Mouse (Mus musculus) gonadal fat pad, adult 2 months (tissue): ENCODE results near the gene Sys1. TPM values are rescaled to one million over a fixed set of nuclear protein-coding genes. Genes with fewer than 3 reads are reported as not detected.

Source experiments
- polyA plus RNA-seq: library from polyadenylated mRNA; depleted of rRNA; stranded (reverse); fragments of >200 nt; gene quantifications from 2 replicates; pipeline ENCODE4 v1.2.3, GENCODE M21; 2012; rRNA removed

Sys1 gene
- polyA plus RNA-seq, 1 experiment = 94.8 TPM

Other genes with a start within 250 kb of the Sys1 start
- 420 and 765 TPM in 2 replicates for gene Wfdc15b, start 235.3 kb upstream of the Sys1 start, polyA plus RNA-seq
- gene Svs2, start 218.5 kb upstream of the Sys1 start, polyA plus RNA-seq = 4.1 TPM in 1 of 2 replicates, not detected in the other
- 0.69 TPM in 1 of 2 replicates, not detected in the other for gene Svs3b, start 200.3 kb upstream of the Sys1 start, polyA plus RNA-seq
- gene Svs4, start 178.5 kb upstream of the Sys1 start, polyA plus RNA-seq = 15.6 TPM in 1 of 2 replicates, not detected in the other
- 3.0 TPM in 1 of 2 replicates, not detected in the other for gene Svs3a, start 167.7 kb upstream of the Sys1 start, polyA plus RNA-seq
- gene Svs6, start 140.2 kb upstream of the Sys1 start, polyA plus RNA-seq = 0.27 TPM in 1 of 2 replicates, not detected in the other
- 32.6 TPM in 1 of 2 replicates, not detected in the other for gene Svs5, start 124.2 kb upstream of the Sys1 start, polyA plus RNA-seq
- 73.0 and 86.1 TPM in 2 replicates for gene Slpi, start 67.9 kb upstream of the Sys1 start, polyA plus RNA-seq
- gene Rbpjl, start 53.8 kb upstream of the Sys1 start, polyA plus RNA-seq = 0.03 TPM in 2 replicates
- gene Matn4, start 51.8 kb upstream of the Sys1 start, polyA plus RNA-seq = 0.88 and 1.4 TPM in 2 replicates
- gene Sdc4, start 13.1 kb upstream of the Sys1 start, polyA plus RNA-seq = 18.0 and 19.6 TPM in 2 replicates
- gene Gm20458, start 4.0 kb downstream of the Sys1 start, polyA plus RNA-seq = 21.8 and 25.0 TPM in 2 replicates
- not detected in 2 replicates for gene Trp53tg5, start 16.8 kb downstream of the Sys1 start, polyA plus RNA-seq
- 24.8 and 29.5 TPM in 2 replicates for gene Dbndd2, start 29.1 kb downstream of the Sys1 start, polyA plus RNA-seq
- 97.9 and 128 TPM in 2 replicates for gene Pigt, start 40.6 kb downstream of the Sys1 start, polyA plus RNA-seq
- 12.1 and 16.0 TPM in 2 replicates for gene Wfdc2, start 105.4 kb downstream of the Sys1 start, polyA plus RNA-seq
- 317 and 597 TPM in 2 replicates for gene Spint3, start 116.5 kb downstream of the Sys1 start, polyA plus RNA-seq
- gene Wfdc6a, start 128.5 kb downstream of the Sys1 start, polyA plus RNA-seq = 94.1 and 109 TPM in 2 replicates
- gene Eppin, start 136.6 kb downstream of the Sys1 start, polyA plus RNA-seq = 211 and 222 TPM in 2 replicates
- gene Wfdc6b, start 156.6 kb downstream of the Sys1 start, polyA plus RNA-seq = 159 and 208 TPM in 2 replicates
- 341 and 347 TPM in 2 replicates for gene Wfdc8, start 156.7 kb downstream of the Sys1 start, polyA plus RNA-seq
- gene Wfdc16, start 181.8 kb downstream of the Sys1 start, polyA plus RNA-seq = 238 and 428 TPM in 2 replicates
- gene Wfdc10, start 199.1 kb downstream of the Sys1 start, polyA plus RNA-seq = 5,228 and 5,435 TPM in 2 replicates
- gene Wfdc9, start 199.6 kb downstream of the Sys1 start, polyA plus RNA-seq = 190 and 293 TPM in 2 replicates
- 6.6 and 15.6 TPM in 2 replicates for gene Wfdc11, start 217.1 kb downstream of the Sys1 start, polyA plus RNA-seq
- gene Wfdc13, start 228.1 kb downstream of the Sys1 start, polyA plus RNA-seq = 1,038 and 1,237 TPM in 2 replicates
- gene Spint4, start 241.5 kb downstream of the Sys1 start, polyA plus RNA-seq = 272 and 330 TPM in 2 replicates